Mouse (Mus musculus) heart, postnatal 4 days (tissue): ENCODE data around the gene H2-T3. TPM values are rescaled to one million over a fixed set of nuclear protein-coding genes. Genes with fewer than 3 reads are reported as not detected.
"Not testable (repeated sequence)": the region's sequence is repeated elsewhere in the genome, so short reads cannot be mapped to it uniquely, and the experiment has no call there.

ENCODE experiments used
- DNase-seq: peaks from one replicate; pipeline ENCODE4 v3.0.0; 2021
- total RNA-seq, 2 experiments: library from RNA; stranded (reverse); gene quantifications; 2 replicates each; pipeline ENCODE4 v1.2.3; 2021

H2-T3 gene
- not detected for total RNA-seq

GRCm38 (mm10) chr17:36190169-36190507 lies at the start of gene H2-T3:
Gene H2-T3, minus strand, starts transcription at chr17:36190287.
- DNase-seq = no peak

GRCm38 (mm10) chr17:36237321-36237921 lies 47.3 kb upstream of the H2-T3 start:
- DNase-seq = peak; percentile 17

- DNase-seq = not testable (repeated sequence)
Measured at GRCm38 (mm10) chr17:36235300-36235699, 45.2 kb upstream of the H2-T3 start.

GRCm38 (mm10) chr17:36233572-36233971 lies 43.5 kb upstream of the H2-T3 start:
- DNase-seq = no peak

GRCm38 (mm10) chr17:36231318-36231717 lies 41.2 kb upstream of the H2-T3 start:
- peak; percentile 79 for DNase-seq

- DNase-seq = no peak
Measured at GRCm38 (mm10) chr17:36229046-36229445, 39.0 kb upstream of the H2-T3 start.

- DNase-seq = no peak
Measured at GRCm38 (mm10) chr17:36226921-36227320, 36.8 kb upstream of the H2-T3 start.

- peak; percentile 10 for DNase-seq
Measured at GRCm38 (mm10) chr17:36225231-36225824, 35.2 kb upstream of the H2-T3 start.

GRCm38 (mm10) chr17:36224451-36224850 lies 34.4 kb upstream of the H2-T3 start:
- DNase-seq = no peak

- DNase-seq = no peak
Measured at GRCm38 (mm10) chr17:36218594-36219155, 28.6 kb upstream of the H2-T3 start.

GRCm38 (mm10) chr17:36215586-36215985 lies 25.5 kb upstream of the H2-T3 start:
- no peak for DNase-seq

GRCm38 (mm10) chr17:36206846-36207245 lies 16.8 kb upstream of the H2-T3 start:
- no peak for DNase-seq

- DNase-seq = no peak
Measured at GRCm38 (mm10) chr17:36205862-36206261, 15.8 kb upstream of the H2-T3 start.

GRCm38 (mm10) chr17:36205456-36205855 lies 15.4 kb upstream of the H2-T3 start:
- no peak for DNase-seq

GRCm38 (mm10) chr17:36201851-36202250 lies 11.8 kb upstream of the H2-T3 start:
- DNase-seq = no peak

GRCm38 (mm10) chr17:36198317-36198716 lies 8.2 kb upstream of the H2-T3 start:
- no peak for DNase-seq

- DNase-seq = no peak
Measured at GRCm38 (mm10) chr17:36194471-36194870, 4.4 kb upstream of the H2-T3 start.

- DNase-seq = peak; percentile 68
Measured at GRCm38 (mm10) chr17:36193546-36194141, 3.6 kb upstream of the H2-T3 start.

GRCm38 (mm10) chr17:36192371-36192770 lies 2.3 kb upstream of the H2-T3 start:
- DNase-seq = no peak

- no peak for DNase-seq
Measured at GRCm38 (mm10) chr17:36189491-36190168, 457 bp downstream of the H2-T3 start.

GRCm38 (mm10) chr17:36187540-36187939 lies 2.5 kb downstream of the H2-T3 start:
- DNase-seq = no peak

- no peak for DNase-seq
Measured at GRCm38 (mm10) chr17:36182212-36182611, 7.9 kb downstream of the H2-T3 start.

- not testable (repeated sequence) for DNase-seq
Measured at GRCm38 (mm10) chr17:36179446-36179845, 10.6 kb downstream of the H2-T3 start.
